Mouse (Mus musculus): ENCODE results near the gene Nuak2.
"Not testable (repeated sequence)": the region's sequence is repeated elsewhere in the genome, so short reads cannot be mapped to it uniquely, and the experiment has no call there.

GRCm38 (mm10) chr1:132349049-132349448 is 33.1 kb downstream of the Nuak2 start:
- not testable (repeated sequence) for TF ChIP-seq POLR2A (IDR thresholded peaks at IDR 0.05; ENCODE audit: control insufficient read depth, low read depth, low read length); CTCF (IDR thresholded peaks at IDR 0.05; ENCODE audit: control insufficient read depth, insufficient read depth, insufficient replicate concordance, low read depth, low read length)

Data from testis, adult 2 months (tissue).